Mouse (Mus musculus): ENCODE results near the gene Sgcd.

DNA sequence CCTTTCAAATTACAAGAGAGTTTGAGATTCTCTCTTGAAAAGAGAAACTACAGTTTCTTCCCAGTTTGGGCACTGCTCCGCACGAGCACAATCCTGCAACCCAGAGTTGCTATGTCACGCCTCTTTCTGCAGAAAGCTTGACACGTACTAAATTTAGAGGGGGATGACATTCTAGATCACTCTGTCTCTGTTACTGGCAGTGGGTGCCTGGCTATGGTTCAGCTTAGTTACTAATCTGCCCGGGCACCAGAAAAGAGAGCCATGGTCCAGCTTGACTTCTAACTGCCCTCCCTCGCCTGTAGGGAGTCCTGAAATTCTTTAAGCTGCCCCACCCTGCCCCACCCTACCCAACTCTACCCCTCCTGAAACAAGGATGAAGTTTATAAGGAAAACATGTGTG, 611.3 kb downstream of the Sgcd start:
- no peak for TF ChIP-seq CTCF (IDR thresholded peaks at IDR 0.05; ENCODE audit: insufficient read depth, low read depth, low read length)
- TF ChIP-seq POLR2A (IDR thresholded peaks at IDR 0.05; ENCODE audit: insufficient read depth, low read depth, low read length) = no peak

All from olfactory bulb, adult 2 months (tissue).